Mouse (Mus musculus) olfactory bulb, adult 2 months (tissue): Measurements from ENCODE around the gene Auts2.

Experiments
- CTCF ChIP-seq: fragments of 200-500 bp; IDR thresholded peaks from 2 replicates; pipeline ENCODE4 v1.5.1; 2012; ENCODE audit warnings: low read depth, mild to moderate bottlenecking, low read length, moderate library complexity; ENCODE audit not compliant: insufficient read depth
- POLR2A ChIP-seq: fragments of 200-500 bp; IDR thresholded peaks from 2 replicates; pipeline ENCODE4 v1.6.1; 2012; ENCODE audit warnings: mild to moderate bottlenecking, low read depth, low read length, moderate library complexity; ENCODE audit not compliant: insufficient read depth

DNA sequence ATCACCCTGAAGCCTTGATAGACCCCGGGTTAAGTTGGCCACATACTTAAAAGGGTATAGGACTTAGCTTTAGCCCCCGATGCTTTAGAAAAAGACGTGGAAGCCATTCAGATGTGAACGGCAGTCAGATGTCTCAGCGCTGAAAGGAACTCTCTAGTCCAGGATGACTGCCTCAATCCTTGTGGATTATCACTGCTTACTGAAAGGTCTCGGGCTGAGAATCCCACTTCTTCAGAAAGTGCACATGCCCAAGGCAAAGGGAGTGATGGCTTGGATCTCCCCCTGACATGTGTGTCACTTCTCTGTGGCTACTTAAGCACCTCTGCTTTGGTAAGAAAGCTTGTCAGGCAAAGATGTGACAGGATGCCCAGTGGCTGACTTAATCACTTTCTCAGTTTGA lies 450.4 kb downstream of the Auts2 start:
- TF ChIP-seq CTCF (no peak), POLR2A (no peak)
